Mouse (Mus musculus) stomach, embryonic 14.5 days (tissue): ENCODE data around the gene Pmm1. TPM values are rescaled to one million over a fixed set of nuclear protein-coding genes. Genes with fewer than 3 reads are reported as not detected.
A peak's percentile ranks its signal among the peaks of the same experiment; 100 is the strongest.

Experiments
- ATAC-seq: fragments of 200-750 bp; cut with Nextera tagmentation; 2 replicates; pipeline ENCODE4 v1.8.0; 2017; ENCODE audit warnings: low read depth, moderate TSS enrichment; ENCODE audit not compliant: insufficient number of reproducible peaks, insufficient read depth, low FRiP score
- H3K27ac ChIP-seq: fragments of 300-500 bp; sonication (generic); 2 replicates; pipeline ENCODE4 v1.5.1; 2014; ENCODE audit warnings: mild to moderate bottlenecking, low read length, moderate library complexity, mixed read lengths
- H3K27me3 ChIP-seq: fragments of 300-500 bp; sonication (generic); 2 replicates; pipeline ENCODE4 v1.6.1; 2014; ENCODE audit warnings: low read length, control low read depth, mixed read lengths; ENCODE audit not compliant: control insufficient read depth, insufficient read depth
- H3K36me3 ChIP-seq: fragments of 300-500 bp; sonication (generic); 2 replicates; pipeline ENCODE4 v1.6.1; 2014; ENCODE audit warnings: mild to moderate bottlenecking, control low read depth, low read length, moderate library complexity, mixed read lengths; ENCODE audit not compliant: control insufficient read depth, insufficient read depth
- H3K4me1 ChIP-seq: fragments of 300-500 bp; sonication (generic); 2 replicates; pipeline ENCODE4 v1.6.1; 2014; ENCODE audit warnings: low read length, control low read depth, mixed read lengths; ENCODE audit not compliant: control insufficient read depth, insufficient read depth
- H3K4me2 ChIP-seq: fragments of 300-500 bp; sonication (generic); replicated peaks from 2 replicates; pipeline ENCODE4 v1.6.1; 2014; ENCODE audit warnings: low read depth, low read length, control low read depth
- H3K4me3 ChIP-seq: fragments of 300-500 bp; sonication (generic); 2 replicates; pipeline ENCODE4 v1.5.1; 2014; ENCODE audit warnings: low read depth, low read length, control low read depth
- H3K9ac ChIP-seq: fragments of 300-500 bp; sonication (generic); replicated peaks from 2 replicates; pipeline ENCODE4 v1.6.1; 2014; ENCODE audit warnings: low read depth, mild to moderate bottlenecking, control low read depth, low read length, moderate library complexity, mixed read lengths
- H3K9me3 ChIP-seq: fragments of 300-500 bp; sonication (generic); 2 replicates; pipeline ENCODE4 v1.6.1; 2016; ENCODE audit warnings: low read depth, low read length, control low read depth; ENCODE audit not compliant: control insufficient read depth
- WGBS: fragments of 180-500 bp; shearing (Covaris S2); extraction: QIAGEN DNeasy Blood & Tissue Kit; methylation state at CpG from one replicate; pipeline ENCODE4 v1.1.7; 2014; 5-methylcytosine and 5-hydroxymethylcytosine counted together
- polyA plus RNA-seq: library from polyadenylated mRNA; unstranded; fragments of >200 nt; fragmentation: Nextera tagmentation; extraction: Ambion mirVana; gene quantifications from 2 replicates; pipeline ENCODE4 v1.2.1, GENCODE M21; 2014

The Pmm1 gene
- polyA plus RNA-seq, result 29.9 and 37.2 TPM in 2 replicates

- Histone ChIP-seq H3K27me3 (no peaks in the 10 kb centered on the region), H3K9ac (peak within 1 kb of the TSS; percentile 34; the same call in 1 of the 2 replicates), H3K4me1 (no peaks in the 10 kb centered on the region), H3K4me2 (peak within 1 kb of the TSS; percentile 89), H3K9me3 (no peaks in the 10 kb centered on the region), H3K27ac (peak within 1 kb of the TSS; percentile 4; the same call in 1 of the 2 replicates), H3K36me3 (0 out of 2 replicates have a peak, but pooled peaks cover 1% of the 10 kb centered on the region), H3K4me3 (peak within 1 kb of the TSS; percentile 51)
- peak; percentile 97 for ATAC-seq
- under 1% methylated on average over 77 of the region's 77 CpGs for WGBS
Measured at GRCm38 (mm10) chr15:81960171-81961077, at the start of gene Pmm1. Gene Pmm1 (minus strand): TSS chr15:81960930.

GRCm38 (mm10) chr15:82004257-82004656 lies 43.5 kb upstream of the Pmm1 start:
- WGBS, result 82% methylated on average over 8 of the region's 8 CpGs
- no peak overlapping the region for H3K27ac ChIP-seq
- H3K9me3 ChIP-seq, result no peaks in the 10 kb centered on the region
- no peak overlapping the region for H3K4me3 ChIP-seq
- peaks cover 8% of the 10 kb centered on the region for H3K36me3 ChIP-seq
- no peaks in the 10 kb centered on the region for H3K27me3 ChIP-seq
- no peak overlapping the region for H3K9ac ChIP-seq
- no peak overlapping the region for H3K4me2 ChIP-seq
- ATAC-seq, result no peak
- no peaks in the 10 kb centered on the region for H3K4me1 ChIP-seq

GRCm38 (mm10) chr15:81993992-81994391 lies 33.3 kb upstream of the Pmm1 start:
- no peak overlapping the region for H3K27ac ChIP-seq
- no peak for ATAC-seq
- H3K4me2 ChIP-seq, result no peak overlapping the region
- WGBS, result 70% methylated on average over 6 of the region's 6 CpGs
- H3K9ac ChIP-seq, result no peak overlapping the region
- H3K27me3 ChIP-seq, result no peaks in the 10 kb centered on the region
- H3K9me3 ChIP-seq, result no peaks in the 10 kb centered on the region
- H3K4me3 ChIP-seq, result no peak overlapping the region
- H3K36me3 ChIP-seq, result peaks cover 26% of the 10 kb centered on the region
- no peaks in the 10 kb centered on the region for H3K4me1 ChIP-seq

- Histone ChIP-seq H3K9ac (no peak overlapping the region), H3K4me3 (no peak overlapping the region), H3K9me3 (no peaks in the 10 kb centered on the region), H3K27me3 (no peaks in the 10 kb centered on the region), H3K36me3 (peaks cover 7% of the 10 kb centered on the region; the same call in 1 of the 2 replicates), H3K4me2 (no peak overlapping the region), H3K4me1 (no peaks in the 10 kb centered on the region), H3K27ac (no peak overlapping the region)
- 55% methylated on average over 7 of the region's 7 CpGs for WGBS
- peak; percentile 54; the same call in 1 of the 2 replicates for ATAC-seq
Measured at GRCm38 (mm10) chr15:81990549-81990948, 29.8 kb upstream of the Pmm1 start.

GRCm38 (mm10) chr15:81989371-81990062 lies 28.8 kb upstream of the Pmm1 start:
- WGBS, result 41% methylated on average over 11 of the region's 11 CpGs
- no peak overlapping the region for H3K4me3 ChIP-seq
- no peaks in the 10 kb centered on the region for H3K4me1 ChIP-seq
- no peaks in the 10 kb centered on the region for H3K9me3 ChIP-seq
- no peak overlapping the region for H3K4me2 ChIP-seq
- H3K9ac ChIP-seq, result no peak overlapping the region
- no peak overlapping the region for H3K27ac ChIP-seq
- ATAC-seq, result peak; percentile 59; the same call in 1 of the 2 replicates
- peaks cover 5% of the 10 kb centered on the region; the same call in 1 of the 2 replicates for H3K36me3 ChIP-seq
- no peaks in the 10 kb centered on the region for H3K27me3 ChIP-seq

- Histone ChIP-seq H3K27me3 (no peaks in the 10 kb centered on the region), H3K36me3 (no peaks in the 10 kb centered on the region), H3K9ac (no peak within 1 kb of the TSS), H3K4me1 (no peaks in the 10 kb centered on the region), H3K4me3 (no peak within 1 kb of the TSS), H3K9me3 (no peaks in the 10 kb centered on the region), H3K4me2 (no peak within 1 kb of the TSS), H3K27ac (no peak within 1 kb of the TSS)
- ATAC-seq, result no peak
- WGBS, result 87% methylated on average over 3 of the region's 3 CpGs
Measured at GRCm38 (mm10) chr15:81987646-81988045, 26.9 kb upstream of the Pmm1 start, which contains the start of gene Xrcc6. Gene Xrcc6 (plus strand): TSS chr15:81987835.

GRCm38 (mm10) chr15:81985267-81986161 lies 24.8 kb upstream of the Pmm1 start:
- Histone ChIP-seq H3K4me1 (no peaks in the 10 kb centered on the region), H3K9me3 (no peaks in the 10 kb centered on the region), H3K27me3 (no peaks in the 10 kb centered on the region), H3K27ac (no peak overlapping the region), H3K4me3 (no peak overlapping the region), H3K36me3 (no peaks in the 10 kb centered on the region), H3K4me2 (no peak overlapping the region), H3K9ac (no peak overlapping the region)
- 57% methylated on average over 2 of the region's 2 CpGs for WGBS
- no peak for ATAC-seq

GRCm38 (mm10) chr15:81982173-81982572 lies 21.4 kb upstream of the Pmm1 start:
- no peaks in the 10 kb centered on the region for H3K4me1 ChIP-seq
- no peak overlapping the region for H3K4me3 ChIP-seq
- no peaks in the 10 kb centered on the region for H3K36me3 ChIP-seq
- WGBS, result 53% methylated on average over 1 of the region's 1 CpGs
- no peaks in the 10 kb centered on the region for H3K9me3 ChIP-seq
- no peak overlapping the region for H3K27ac ChIP-seq
- no peaks in the 10 kb centered on the region for H3K27me3 ChIP-seq
- no peak overlapping the region for H3K9ac ChIP-seq
- ATAC-seq, result no peak
- no peak overlapping the region for H3K4me2 ChIP-seq
